Mouse (Mus musculus) cerebral cortex, adult 2 months (tissue): ENCODE measurements around the gene Scgb1b30.

Source experiments
- WGBS: fragments of 180-500 bp; shearing (Covaris S2); methylation state at CpG from one replicate; pipeline ENCODE4 v1.1.7; 2018; 5-methylcytosine and 5-hydroxymethylcytosine counted together

The Scgb1b30 gene

DNA sequence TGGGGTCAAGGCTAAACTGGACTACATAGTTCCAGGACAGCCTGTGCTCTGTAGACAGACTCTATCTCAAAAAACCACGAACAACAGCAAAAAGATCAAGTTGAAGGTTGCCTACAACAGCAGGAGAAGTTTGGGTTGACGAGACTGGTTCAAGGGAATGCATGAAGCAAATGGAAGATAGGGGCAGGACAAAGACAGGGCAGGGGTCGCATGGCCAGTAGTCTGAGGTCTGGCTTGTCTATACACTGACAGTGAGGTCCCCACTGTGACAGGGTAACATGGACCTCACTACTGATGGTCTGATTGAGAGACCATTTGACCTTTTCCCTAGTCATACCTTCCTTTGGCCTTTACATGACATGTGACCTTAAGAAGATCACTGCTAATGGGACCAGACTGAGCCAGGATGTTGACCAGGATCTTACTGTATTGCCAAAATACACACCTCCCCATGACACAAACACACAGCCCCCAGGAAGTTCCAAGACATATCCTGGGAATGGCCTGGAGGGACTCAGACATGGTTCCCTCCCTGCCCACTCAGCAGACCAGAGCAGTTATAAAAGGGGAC lies at the start of gene Scgb1b30:
Gene Scgb1b30, plus strand, starts transcription at position 521 of the 571 bp plus-strand sequence.
- 75% methylated on average over 3 of the region's 3 CpGs for WGBS

DNA sequence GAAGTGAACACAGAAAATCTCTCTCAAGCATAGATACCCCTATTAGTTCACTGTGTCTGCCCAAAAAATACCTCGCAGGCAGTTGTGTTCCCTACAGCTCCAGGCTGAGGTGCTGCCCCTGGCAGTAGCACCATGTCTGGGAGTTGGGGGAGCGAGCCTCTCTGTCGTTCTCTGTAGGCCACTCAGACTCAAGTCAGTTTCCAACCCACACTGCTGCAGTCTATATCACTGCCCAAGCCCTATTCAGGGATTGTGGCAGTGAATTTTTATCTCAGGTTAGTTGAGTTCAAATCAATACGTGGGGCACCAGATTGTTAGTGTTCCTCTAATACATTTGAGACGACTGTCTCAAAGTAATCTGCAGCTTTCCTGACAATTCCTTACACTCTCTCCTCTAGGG lies 27.1 kb upstream of the Scgb1b30 start:
- 78% methylated on average over 5 of the region's 5 CpGs for WGBS

DNA sequence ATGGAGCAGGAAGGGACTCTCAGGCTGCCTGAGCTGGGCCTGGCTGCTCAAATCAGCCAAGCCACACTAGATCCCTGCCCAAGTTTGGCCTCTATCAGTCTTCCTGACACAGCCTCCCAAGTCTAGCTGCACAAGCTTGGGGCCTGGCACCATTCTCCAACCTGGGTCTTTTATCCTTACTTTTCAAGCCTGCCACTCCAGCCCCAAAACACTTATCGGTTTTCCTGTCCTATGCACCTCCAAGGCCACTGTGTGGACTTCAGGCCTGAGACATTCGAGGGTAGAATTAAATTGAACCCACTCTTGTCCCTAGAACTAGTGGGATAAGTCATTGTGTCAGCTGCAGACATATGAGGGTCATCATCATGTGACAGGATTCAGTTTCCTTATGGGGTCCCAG lies 4.8 kb downstream of the Scgb1b30 start:
- 73% methylated on average over 2 of the region's 2 CpGs for WGBS

DNA sequence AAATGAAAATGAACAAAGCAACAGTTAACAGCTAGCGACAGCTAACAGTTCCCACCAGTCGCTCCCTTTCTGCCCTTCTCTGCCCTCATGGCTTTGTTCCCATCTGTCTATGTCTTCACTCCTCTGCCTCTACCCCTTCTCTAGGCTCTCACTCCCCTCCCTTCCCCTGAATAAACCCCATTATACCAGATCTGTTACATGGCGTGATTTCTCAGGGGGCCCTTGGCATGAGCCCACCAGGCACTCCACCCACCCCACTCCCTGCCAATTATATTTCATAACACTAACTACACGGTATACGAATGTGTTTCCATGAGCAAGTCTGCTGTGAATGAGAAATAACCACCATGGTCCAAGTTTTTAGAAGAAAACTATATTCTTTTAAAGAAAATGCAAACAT lies 14.0 kb downstream of the Scgb1b30 start:
- 48% methylated on average over 5 of the region's 5 CpGs for WGBS

DNA sequence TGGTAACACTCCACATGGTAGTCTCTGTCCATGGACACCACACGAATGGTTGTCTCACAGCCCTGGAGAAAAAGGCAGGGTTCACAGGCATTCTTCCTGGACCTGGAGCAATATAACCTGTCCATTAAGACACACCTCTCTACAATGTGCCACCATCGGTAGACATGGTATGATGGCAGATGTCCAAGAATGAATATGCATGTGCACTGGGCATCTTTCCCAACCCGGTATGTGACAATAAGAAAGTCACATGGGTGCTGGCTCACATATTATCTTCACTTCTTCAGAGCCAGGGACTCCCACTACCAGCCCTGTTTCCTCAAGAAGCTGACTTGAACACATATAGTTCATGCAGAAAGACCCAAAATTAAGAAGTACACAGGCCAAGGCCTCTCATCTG lies 21.4 kb downstream of the Scgb1b30 start:
- 61% methylated on average over 3 of the region's 3 CpGs for WGBS

DNA sequence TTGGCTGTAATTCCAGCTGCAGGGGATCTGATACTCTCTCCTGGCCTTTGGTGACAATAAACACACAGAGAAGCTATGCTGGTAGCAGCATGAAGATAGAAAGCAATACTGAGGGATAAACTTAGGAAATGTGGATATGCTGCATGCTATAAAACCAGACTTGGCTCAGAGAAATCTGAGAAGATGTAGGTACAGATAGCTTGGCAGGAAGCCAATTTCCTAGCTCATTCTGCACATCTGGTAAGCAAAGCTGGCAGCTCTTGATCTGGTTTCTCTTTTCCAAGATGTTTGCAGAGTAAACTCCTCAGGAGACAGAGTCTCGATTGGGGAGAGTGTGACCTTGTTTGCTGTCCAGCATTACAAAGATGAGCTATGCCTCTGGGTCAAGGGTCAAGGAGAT lies 25.4 kb downstream of the Scgb1b30 start:
- WGBS = 42% methylated on average over 1 of the region's 1 CpGs

DNA sequence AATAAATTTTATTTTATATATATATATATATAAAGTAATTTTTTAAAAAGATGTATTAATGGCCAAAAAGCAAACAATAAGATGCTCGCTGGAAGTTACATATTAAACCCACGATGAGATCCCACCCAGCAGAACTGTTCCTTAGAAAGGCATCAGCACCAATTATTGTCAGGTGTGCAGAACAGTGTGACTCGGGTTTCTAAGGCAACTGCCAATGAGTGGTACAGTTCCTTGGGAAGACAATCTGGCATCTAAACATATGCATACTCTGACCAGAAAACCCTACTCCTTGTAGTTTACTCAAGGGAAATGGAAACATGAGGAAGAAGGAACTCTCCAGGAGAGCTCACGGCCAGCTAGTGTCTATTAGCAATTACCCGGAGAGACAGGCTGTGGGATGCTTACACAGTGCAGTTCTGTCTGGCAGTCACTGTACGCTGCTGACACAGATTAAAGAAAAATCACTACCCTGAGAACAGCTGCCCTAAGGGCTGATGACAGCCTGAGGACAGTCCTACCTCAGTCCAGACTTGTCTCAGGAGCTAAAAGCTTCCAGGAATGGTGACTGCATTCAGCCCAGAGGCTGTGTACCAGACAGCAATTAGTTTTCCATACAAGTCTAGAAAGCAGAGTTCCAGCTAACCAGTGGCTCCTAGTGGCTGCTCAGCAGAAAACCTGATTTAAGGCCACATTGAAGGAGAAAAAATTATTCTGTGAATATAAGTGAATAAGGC lies 27.9 kb downstream of the Scgb1b30 start:
- 61% methylated on average over 6 of the region's 6 CpGs for WGBS

DNA sequence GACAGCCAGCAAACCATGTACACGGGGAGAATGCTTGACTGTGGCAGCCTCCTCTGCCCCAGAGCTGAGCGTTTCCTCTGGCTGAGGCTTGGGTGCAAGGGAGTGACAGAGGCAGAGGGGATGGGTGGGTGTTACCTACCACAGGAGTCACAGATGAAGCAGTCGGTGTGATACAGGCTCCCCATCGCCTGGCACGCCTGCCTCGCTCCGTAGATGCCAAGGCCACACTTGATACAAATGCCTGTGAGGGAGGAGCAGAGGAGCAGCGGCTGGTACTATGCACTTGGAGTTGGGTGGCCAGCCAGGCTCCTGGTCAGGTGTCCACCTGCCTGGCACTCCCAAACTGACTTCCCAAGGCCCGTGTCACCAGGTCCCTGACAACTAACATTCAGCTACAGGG lies 30.1 kb downstream of the Scgb1b30 start:
- WGBS = 82% methylated on average over 9 of the region's 9 CpGs

DNA sequence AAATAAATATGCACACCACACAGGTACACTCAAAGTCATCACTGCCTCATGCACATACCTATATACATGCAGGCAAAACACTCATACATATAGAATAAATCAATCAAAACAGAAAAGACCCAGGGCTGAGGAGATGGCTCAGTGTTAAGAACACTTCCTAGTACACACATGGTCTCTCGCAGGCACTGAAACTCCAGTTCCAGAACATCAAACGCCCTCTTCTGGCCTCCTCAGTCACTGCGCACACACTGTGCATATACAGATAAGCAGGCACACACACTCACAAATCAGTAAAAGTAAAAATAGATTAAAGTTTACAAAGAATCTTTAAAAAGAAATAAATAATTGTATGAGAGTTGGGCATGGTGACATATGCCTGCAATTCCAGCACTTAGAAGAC lies 31.1 kb downstream of the Scgb1b30 start:
- WGBS = 84% methylated on average over 3 of the region's 3 CpGs

DNA sequence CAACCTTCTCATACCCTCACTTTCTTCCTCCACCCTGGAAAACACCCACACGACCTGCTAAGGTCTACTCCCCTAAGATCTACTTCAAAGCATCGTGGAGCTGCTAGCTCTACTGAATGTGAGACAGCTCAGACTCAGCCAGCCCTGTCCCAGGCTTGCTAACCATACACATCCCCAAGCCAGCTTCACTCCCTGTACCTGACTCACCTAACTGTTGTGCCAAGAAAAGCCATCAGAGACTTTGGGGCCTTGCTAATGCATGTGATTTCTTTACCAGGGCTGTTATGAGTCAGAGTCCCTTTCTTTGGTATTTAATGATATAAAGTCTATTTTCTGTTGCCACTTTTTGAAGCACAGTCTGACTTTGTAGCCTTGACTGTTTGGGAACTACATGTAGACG lies 35.9 kb downstream of the Scgb1b30 start:
- WGBS = 44% methylated on average over 3 of the region's 3 CpGs

DNA sequence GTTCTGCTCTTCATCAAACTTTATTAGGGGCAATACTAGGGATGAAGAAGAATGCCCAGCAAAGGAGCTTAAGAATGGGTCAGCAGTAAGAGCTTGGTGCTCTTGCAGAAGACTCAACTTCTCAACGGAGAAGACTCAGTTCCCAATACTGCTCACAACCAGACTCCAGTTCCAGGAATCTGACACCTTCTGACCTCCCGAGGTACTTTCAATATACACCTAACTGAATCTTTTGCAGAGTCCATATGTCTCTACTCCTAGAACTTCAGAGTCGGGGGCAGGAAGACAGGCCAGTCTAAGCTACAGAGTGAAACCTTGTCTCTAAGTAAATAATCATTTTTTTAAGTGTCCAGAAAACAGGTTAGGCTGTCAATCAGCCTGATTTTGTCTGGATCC lies 36.7 kb downstream of the Scgb1b30 start:
- 14% methylated on average over 3 of the region's 3 CpGs for WGBS

DNA sequence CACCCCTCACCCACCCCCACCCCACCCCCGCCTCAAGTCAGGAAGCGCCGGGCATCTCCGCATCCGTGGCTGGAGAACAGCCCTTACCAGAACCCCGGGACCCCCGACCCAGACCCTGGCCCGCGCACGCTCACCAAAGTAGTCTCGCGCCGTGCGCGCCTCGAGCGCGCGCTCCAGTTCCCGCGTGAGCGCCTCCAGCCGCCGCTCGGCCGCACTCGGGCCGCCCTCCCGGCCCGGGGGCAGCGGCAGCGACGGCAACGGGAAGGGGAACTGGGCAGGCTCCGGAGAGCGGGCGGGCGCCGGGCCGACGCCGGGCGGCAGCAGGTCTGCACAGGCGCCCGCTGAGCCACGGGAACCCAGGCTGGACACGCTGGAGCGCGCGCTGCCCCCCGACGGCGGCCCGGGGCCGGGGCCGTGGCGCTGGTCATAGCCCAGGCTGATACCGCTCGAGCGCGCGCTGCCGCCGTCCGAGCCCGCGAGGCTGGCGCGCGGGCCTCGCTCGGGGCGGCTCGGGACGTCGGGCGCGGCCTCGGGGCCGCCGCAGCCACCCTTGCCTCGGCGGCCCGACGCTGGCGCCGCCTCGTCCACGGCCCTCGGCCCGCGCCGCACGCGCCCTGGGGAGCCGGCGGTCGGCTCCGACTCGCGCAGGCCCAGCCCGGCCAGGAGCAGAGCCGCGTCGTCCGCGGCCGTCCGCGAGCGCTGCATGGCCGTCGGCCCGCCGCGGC lies 37.3 kb downstream of the Scgb1b30 start:
- 3% methylated on average over 108 of the region's 116 CpGs for WGBS

DNA sequence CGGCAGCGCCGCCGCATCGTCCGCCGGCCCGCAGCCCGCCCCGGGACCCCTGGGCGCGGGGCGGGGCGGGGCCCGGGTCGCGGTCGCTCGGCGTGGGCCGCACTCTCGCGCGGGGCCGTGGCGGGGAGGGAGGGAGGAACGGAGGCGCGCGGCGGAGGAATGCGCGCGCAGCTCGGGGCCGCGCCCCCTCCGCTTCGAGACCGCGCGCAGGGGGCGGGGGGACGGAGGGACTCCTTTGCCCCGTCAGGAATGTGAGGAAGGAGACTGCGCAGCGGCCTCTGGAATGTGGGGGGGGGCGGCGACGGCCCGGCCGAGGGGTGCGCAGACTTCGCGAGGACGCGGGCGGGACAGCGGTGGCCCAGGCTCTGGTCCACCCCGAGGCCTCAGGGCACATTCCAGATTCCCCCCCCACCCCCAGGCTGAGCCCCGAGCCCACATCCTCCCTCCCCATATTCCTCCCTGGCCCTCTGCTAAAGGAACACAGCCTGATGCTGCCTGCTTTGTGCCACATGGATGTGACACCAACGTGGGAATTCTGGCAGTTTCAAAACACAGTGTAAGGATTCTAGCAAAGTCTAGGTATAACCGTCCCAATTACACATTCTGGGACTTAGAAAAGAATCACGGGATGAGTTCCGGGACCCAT lies 38.0 kb downstream of the Scgb1b30 start, which contains the start of gene Wtip:
Gene Wtip, minus strand, starts transcription at position 152 of the 646 bp plus-strand sequence.
- 1% methylated on average over 55 of the region's 65 CpGs for WGBS

DNA sequence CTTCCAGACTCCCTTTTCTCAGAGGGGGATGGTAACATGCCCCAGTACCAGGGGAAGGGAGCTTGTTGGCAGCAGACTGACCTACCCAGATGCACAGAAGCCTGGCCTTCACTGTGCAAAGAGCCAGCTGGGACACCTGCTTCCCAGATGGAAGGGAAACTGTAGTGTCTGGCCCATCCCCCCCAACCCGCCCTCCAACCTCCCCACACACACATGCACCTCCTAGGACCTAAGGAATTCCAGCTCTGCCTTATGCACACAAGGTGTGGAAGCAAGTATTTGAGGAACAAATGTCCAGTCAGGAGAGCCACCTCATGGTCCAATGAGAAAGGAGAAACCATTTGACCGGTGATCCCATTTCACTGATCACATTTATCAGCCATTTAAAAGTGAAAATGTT lies 39.1 kb downstream of the Scgb1b30 start:
- 97% methylated on average over 2 of the region's 2 CpGs for WGBS

DNA sequence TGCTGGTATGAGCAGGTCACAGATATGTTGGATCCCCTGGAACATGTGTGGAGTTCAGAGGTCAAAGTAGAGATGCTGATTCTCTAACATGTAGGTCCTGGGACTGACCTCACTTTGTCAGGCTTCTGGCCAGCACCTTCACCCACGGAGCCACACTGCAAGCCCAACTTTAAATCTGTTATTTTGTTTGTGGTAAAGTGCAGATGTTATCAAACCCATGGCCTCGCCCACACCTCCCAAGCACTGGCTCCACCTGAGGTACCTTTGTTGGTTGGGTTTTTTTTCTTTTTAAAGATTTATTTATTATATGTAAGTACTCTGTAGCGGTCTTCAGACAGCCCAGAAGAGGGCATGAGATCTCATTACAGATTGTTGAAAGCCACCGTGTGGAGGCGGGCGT lies 44.3 kb downstream of the Scgb1b30 start:
- 89% methylated on average over 6 of the region's 6 CpGs for WGBS

DNA sequence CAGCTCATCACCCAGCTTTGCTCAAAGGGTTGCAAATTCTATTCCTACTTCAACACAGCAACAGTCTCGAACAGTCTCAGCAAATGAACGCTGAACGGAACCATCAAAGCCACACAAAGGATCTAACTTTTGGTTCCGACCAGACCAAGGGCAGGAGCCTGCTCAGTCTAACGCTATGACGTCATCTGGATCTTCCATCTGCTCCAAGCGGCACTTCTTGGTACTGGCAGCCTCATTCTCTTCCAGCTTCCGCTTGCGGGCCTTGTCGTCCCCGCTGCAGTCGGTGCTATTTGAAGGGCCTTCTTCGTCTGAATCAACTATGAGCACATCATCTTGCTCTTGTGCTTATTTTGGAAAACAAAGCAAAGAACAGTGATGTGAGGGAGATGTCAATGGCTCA lies 45.9 kb downstream of the Scgb1b30 start:
- 62% methylated on average over 13 of the region's 13 CpGs for WGBS

DNA sequence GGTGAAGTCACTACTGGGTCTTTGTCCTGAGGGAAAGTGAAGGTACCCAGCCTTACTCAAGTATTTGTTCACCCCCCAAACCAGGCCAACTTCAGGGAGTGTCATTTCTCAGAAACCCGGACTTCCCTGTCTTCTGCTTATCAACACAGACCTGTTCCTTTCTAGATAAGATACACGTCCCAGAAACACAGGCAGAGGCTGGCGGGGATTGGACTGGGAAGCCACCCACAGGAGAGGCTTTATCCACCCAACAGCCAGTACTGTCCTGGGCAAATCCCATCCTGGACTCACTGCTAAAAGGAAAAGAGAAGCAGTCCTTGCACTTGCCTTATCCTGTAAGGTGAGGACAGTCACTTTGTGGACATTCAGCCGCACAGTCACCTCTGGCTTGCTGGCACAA lies 52.0 kb downstream of the Scgb1b30 start:
- WGBS = 93% methylated on average over 4 of the region's 4 CpGs
